Mouse (Mus musculus) spleen, postnatal 14 days (tissue): ENCODE measurements around the gene Polr2f.

Experiments used
- DNase-seq, 2 experiments: peaks; one replicate each; pipeline ENCODE4 v3.0.0; 2021 to 2022; ENCODE audit warnings: low spot score in 2 of 2

Polr2f gene

GRCm38 (mm10) chr15:79162301-79162700 lies 21.5 kb downstream of the Polr2f start:
- no peak for DNase-seq

- no peak for DNase-seq
Measured at GRCm38 (mm10) chr15:79162822-79163221, 22.0 kb downstream of the Polr2f start.

DNA sequence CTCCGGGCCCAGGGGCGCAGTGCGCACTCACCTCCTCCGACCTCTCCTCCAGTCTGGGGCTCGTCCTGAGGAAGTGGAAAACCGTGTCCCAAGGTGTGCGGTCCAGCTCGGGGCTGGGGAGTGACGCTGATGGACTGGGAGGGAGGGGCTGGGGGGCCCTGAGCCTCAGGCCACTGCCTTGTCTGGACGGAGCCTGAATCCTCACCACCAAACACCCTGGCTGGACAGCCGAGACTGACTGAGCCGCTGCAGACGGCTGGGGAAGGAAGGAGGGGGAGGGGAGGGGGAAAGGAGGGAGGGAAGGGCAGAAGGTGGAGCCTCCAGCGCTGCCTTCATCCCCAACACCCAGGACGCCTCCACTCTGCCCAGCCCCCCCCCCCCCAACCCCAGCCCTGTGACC lies 23.4 kb downstream of the Polr2f start:
- DNase-seq = no peak

DNA sequence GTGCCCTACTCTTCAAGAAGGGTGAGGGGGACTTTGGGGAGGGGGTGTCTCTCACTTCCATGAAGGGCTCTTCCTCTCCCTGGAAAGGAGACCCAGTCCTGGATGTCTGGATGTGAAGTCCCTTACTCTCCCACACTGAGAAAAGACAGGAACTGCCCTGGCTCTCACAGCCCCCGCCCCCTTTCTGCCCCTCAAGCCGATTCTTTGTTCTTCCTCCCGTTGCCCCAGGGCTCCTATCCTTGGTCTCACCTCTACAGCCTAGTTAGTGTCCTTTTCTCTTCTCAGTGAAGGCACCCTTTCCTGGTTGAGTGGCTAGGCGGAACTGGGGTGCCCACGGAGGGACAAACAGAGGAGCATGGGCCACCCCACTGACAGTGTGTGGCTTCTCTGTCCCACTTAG lies 24.3 kb downstream of the Polr2f start, which contains the start of gene Sox10:
Gene Sox10 (minus strand): TSS at position 101 of the 400 bp plus-strand sequence.
- DNase-seq = no peak

DNA sequence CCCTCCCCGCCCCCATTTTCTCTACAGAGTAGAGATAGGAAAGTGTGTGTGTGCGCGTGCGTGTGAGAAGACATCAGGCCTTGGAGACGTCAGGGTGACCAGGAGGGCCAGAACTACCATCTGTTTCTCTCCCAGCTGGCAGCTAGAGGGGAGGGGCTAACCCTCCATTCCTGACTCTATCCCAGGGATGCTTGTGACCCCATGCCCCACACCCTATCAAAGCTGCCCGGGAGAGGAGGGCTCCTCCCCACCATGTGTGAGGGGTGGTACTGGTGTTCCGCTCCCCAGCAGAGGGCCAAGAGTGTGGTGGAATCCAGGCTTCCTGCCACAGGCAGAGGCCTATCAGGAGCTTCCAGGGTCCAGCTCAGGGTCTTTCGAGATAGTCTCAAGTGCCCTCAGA lies 25.9 kb downstream of the Polr2f start:
- no peak for DNase-seq

DNA sequence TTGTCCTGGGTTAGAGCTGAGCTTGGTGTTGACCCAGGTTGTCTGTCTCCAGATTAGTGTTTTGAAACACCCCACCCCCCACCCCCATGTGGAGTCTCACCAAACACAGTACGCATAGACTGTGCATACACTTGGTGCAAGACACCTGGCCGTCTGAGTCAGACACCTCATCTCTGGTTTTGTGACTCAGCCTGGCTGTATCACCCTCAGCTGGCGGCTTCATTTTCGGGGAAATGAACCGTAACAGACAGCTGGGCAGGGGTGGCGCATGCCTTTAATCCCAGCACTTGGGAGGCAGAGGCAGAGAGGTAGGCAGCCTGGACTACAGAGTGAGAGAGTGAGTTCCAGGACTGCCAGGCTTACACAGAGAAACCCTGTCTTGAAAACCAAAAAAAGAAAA lies 36.1 kb downstream of the Polr2f start:
- DNase-seq = no peak

DNA sequence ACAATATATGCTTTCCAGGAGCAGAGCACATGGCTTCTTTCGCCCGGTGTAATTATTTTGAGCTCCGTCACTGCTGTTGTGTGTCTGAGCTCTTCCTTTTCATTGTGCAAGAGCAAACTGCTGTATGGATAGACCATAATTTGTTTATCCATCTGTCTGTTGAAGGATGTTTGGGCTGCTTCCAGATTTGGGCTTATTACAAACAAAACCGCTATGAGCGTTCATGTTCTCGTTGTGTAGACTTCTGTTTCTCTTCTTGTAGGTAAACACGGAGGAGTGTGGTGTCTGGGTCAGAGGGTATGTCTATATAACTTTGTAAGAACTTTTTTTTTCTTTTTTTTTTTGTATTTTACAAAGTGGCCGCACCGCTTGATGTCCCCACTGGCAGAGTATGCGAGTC lies 44.4 kb downstream of the Polr2f start:
- DNase-seq = no peak

GRCm38 (mm10) chr15:79187819-79188218 lies 47.0 kb downstream of the Polr2f start:
- DNase-seq = no peak

GRCm38 (mm10) chr15:79191426-79191825 lies 50.6 kb downstream of the Polr2f start:
- DNase-seq = no peak

DNA sequence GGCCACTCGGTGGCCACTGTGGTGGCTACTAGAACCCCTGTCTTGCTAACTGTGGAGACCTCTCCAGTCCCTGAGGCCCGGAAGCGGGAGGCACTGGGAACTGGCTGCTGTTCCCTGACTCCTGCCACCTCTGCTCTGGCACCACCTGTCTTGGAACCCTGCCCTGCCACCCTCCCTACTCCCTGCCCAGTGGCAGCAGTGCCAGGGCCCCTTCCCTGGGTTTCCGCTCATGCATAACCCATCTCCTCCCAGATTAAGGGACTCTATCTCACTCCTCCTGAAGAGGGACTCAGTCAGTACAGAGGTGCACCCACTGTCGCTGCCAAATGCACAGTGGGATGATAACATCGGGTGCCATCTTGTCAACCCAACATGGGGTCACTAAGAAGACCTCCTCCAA lies 51.6 kb downstream of the Polr2f start:
- DNase-seq = no peak

- no peak for DNase-seq
Measured at GRCm38 (mm10) chr15:79192885-79193845, 52.4 kb downstream of the Polr2f start.

DNA sequence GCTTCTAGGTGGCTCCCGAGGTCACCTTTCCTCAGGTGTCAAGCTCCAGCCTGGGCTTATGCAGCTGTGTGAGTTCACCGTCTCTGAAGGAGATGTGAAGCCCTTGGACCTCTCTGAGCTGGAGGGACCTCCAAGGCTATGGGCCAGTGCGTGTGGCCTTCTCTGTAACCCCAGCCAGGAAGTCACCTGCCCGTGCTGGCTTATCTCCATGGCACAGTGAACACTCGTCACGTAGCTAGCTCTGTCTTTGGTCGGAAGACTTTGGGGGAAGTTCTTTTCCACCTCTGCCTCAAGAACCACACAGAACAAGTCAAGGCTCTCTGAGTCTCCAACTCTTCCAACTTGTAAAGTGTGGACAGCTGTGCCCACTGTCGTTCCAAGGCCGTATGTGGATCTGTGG lies 53.2 kb downstream of the Polr2f start:
- DNase-seq = no peak

DNA sequence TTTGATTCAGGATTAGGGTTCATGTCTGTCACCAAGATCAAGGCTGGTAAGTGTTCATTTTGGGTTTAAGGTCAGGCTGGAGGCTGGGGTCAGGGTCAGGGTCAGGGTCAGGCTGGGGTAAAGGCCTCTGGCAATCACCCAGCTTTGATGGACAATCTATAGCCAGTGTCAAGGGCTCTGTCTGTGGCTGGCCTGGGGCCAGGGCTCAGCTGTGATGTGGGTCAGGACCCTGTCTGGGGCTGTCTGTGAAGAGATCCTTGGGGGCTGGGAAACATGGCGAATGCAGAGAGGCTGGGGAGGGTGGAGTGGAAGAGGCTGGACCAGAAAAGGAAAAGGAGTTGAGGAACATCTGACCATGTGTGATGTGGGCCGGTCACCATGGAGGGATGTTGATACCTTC lies 54.1 kb downstream of the Polr2f start:
- DNase-seq = no peak

- no peak for DNase-seq
Measured at GRCm38 (mm10) chr15:79195492-79195891, 54.7 kb downstream of the Polr2f start.

- DNase-seq = no peak
Measured at GRCm38 (mm10) chr15:79199390-79199976, 58.7 kb downstream of the Polr2f start.
